Mouse (Mus musculus) kidney, adult 2 months (tissue): ENCODE data around the gene Ehmt2. TPM values are rescaled to one million over a fixed set of nuclear protein-coding genes. Genes with fewer than 3 reads are reported as not detected.

ENCODE experiments used
- DNase-seq: peaks from one replicate; pipeline ENCODE4 v3.0.0; 2021
- H3K27ac ChIP-seq: fragments of 200-500 bp; 2 replicates; pipeline ENCODE4 v1.5.1; 2012; ENCODE audit warnings: low read depth, low read length, control low read depth, inconsistent platforms; ENCODE audit not compliant: insufficient read depth
- H3K27me3 ChIP-seq: fragments of 200-500 bp; replicated peaks from 2 replicates; pipeline ENCODE4 v1.6.1; 2012; ENCODE audit warnings: mild to moderate bottlenecking, moderate library complexity, low read length, inconsistent platforms; ENCODE audit not compliant: control insufficient read depth, insufficient read depth
- H3K36me3 ChIP-seq: fragments of 200-500 bp; 2 replicates; pipeline ENCODE4 v1.6.1; 2012; ENCODE audit warnings: mild to moderate bottlenecking, moderate library complexity, low read length, inconsistent platforms; ENCODE audit not compliant: control insufficient read depth, insufficient read depth
- H3K4me1 ChIP-seq: fragments of 200-500 bp; 2 replicates; pipeline ENCODE4 v1.6.1; 2011; ENCODE audit warnings: low read length; ENCODE audit not compliant: control insufficient read depth, insufficient read depth
- H3K4me3 ChIP-seq: fragments of 200-500 bp; 2 replicates; pipeline ENCODE4 v1.5.1; 2011; ENCODE audit warnings: mild to moderate bottlenecking, low read depth, low read length, control low read depth; ENCODE audit not compliant: insufficient read depth
- CTCF ChIP-seq: fragments of 200-500 bp; conservative IDR thresholded peaks from 2 replicates; pipeline ENCODE4 v1.5.1; 2011; ENCODE audit warnings: low read depth, mild to moderate bottlenecking, control low read depth, low read length, moderate library complexity, mixed read lengths; ENCODE audit not compliant: insufficient read depth, insufficient read length
- POLR2A ChIP-seq: fragments of 200-500 bp; IDR thresholded peaks from one replicate; pipeline ENCODE4 v1.6.1; 2011; ENCODE audit warnings: low read depth, low read length, control low read depth
- WGBS: fragments of 180-500 bp; shearing (Covaris S2); methylation state at CpG from one replicate; pipeline ENCODE4 v1.1.7; 2018; 5-methylcytosine and 5-hydroxymethylcytosine counted together
- polyA plus RNA-seq: library from polyadenylated mRNA; depleted of rRNA; stranded (reverse); fragments of >200 nt; gene quantifications from 2 replicates; pipeline ENCODE4 v1.2.3, GENCODE M21; 2012

Ehmt2 gene
- polyA plus RNA-seq, 1 experiment, result 134 TPM

GRCm38 (mm10) chr17:34910982-34911381, 12.7 kb downstream of the Ehmt2 start:
- Histone ChIP-seq H3K4me3 (no peak overlapping the region), H3K4me1 (peaks cover 4% of the 10 kb centered on the region; the same call in 1 of the 2 replicates), H3K36me3 (peaks cover 3% of the 10 kb centered on the region), H3K27me3 (no peaks in the 10 kb centered on the region), H3K27ac (0 out of 2 replicates have a peak overlapping the region, but pooled peaks have one; percentile 1)
- DNase-seq, result peak; percentile 83
- 51% methylated on average over 10 of the region's 10 CpGs for WGBS
- TF ChIP-seq POLR2A (no peak), CTCF (no peak)

- WGBS, result 23% methylated on average over 5 of the region's 5 CpGs
- Histone ChIP-seq H3K27ac (no peak overlapping the region), H3K27me3 (no peaks in the 10 kb centered on the region), H3K4me3 (no peak overlapping the region), H3K4me1 (peaks cover 4% of the 10 kb centered on the region; the same call in 1 of the 2 replicates), H3K36me3 (peaks cover 3% of the 10 kb centered on the region)
- peak; percentile 87 for DNase-seq
- TF ChIP-seq CTCF (peak; percentile 88), POLR2A (no peak)
Measured at GRCm38 (mm10) chr17:34911945-34912351, 13.7 kb downstream of the Ehmt2 start.

GRCm38 (mm10) chr17:34913930-34914665, 15.8 kb downstream of the Ehmt2 start, which contains the start of gene Slc44a4:
TSS of gene Slc44a4 (plus strand) at chr17:34914466.
- peaks cover 4% of the 10 kb centered on the region; the same call in 1 of the 2 replicates for H3K4me1 ChIP-seq
- TF ChIP-seq POLR2A (no peak), CTCF (no peak)
- H3K36me3 ChIP-seq, result no peaks in the 10 kb centered on the region; the same call in 1 of the 2 replicates
- WGBS, result 35% methylated on average over 18 of the region's 18 CpGs
- H3K4me3 ChIP-seq, result peak within 1 kb of the TSS; percentile 60
- peak within 1 kb of the TSS; percentile 82 for H3K27ac ChIP-seq
- DNase-seq, result peak; percentile 70
- H3K27me3 ChIP-seq, result no peaks in the 10 kb centered on the region

GRCm38 (mm10) chr17:34915410-34915831, 17.2 kb downstream of the Ehmt2 start:
- WGBS, result 12% methylated on average over 11 of the region's 11 CpGs
- Histone ChIP-seq H3K27ac (peak overlapping the region; percentile 82), H3K36me3 (no peaks in the 10 kb centered on the region; the same call in 1 of the 2 replicates), H3K4me1 (peaks cover 4% of the 10 kb centered on the region; the same call in 1 of the 2 replicates), H3K4me3 (peak overlapping the region; percentile 60), H3K27me3 (no peaks in the 10 kb centered on the region)
- TF ChIP-seq POLR2A (no peak), CTCF (peak; percentile 67)
- peak; percentile 92 for DNase-seq

- DNase-seq, result no peak
- Histone ChIP-seq H3K36me3 (no peaks in the 10 kb centered on the region; the same call in 1 of the 2 replicates), H3K4me3 (no peak overlapping the region), H3K27me3 (no peaks in the 10 kb centered on the region), H3K27ac (no peak overlapping the region), H3K4me1 (no peaks in the 10 kb centered on the region; the same call in 1 of the 2 replicates)
- 87% methylated on average over 5 of the region's 5 CpGs for WGBS
- TF ChIP-seq POLR2A, result no peak
- TF ChIP-seq CTCF, result no peak
Measured at GRCm38 (mm10) chr17:34916316-34916715, 18.0 kb downstream of the Ehmt2 start.

- no peaks in the 10 kb centered on the region; the same call in 1 of the 2 replicates for H3K36me3 ChIP-seq
- H3K4me3 ChIP-seq, result no peak overlapping the region
- no peak for DNase-seq
- WGBS, result 78% methylated on average over 9 of the region's 9 CpGs
- H3K27ac ChIP-seq, result no peak overlapping the region
- H3K27me3 ChIP-seq, result no peaks in the 10 kb centered on the region
- TF ChIP-seq POLR2A (no peak), CTCF (no peak)
- H3K4me1 ChIP-seq, result no peaks in the 10 kb centered on the region; the same call in 1 of the 2 replicates
Measured at GRCm38 (mm10) chr17:34917188-34917587, 18.9 kb downstream of the Ehmt2 start.

GRCm38 (mm10) chr17:34922939-34923338, 24.7 kb downstream of the Ehmt2 start:
- whole genome bisulfite sequencing, result 56% methylated on average over 6 of the region's 6 CpGs
- no peak for DNase-seq
- H3K36me3 ChIP-seq, result no peaks in the 10 kb centered on the region; the same call in 1 of the 2 replicates
- no peaks in the 10 kb centered on the region for H3K4me1 ChIP-seq
- H3K27me3 ChIP-seq, result no peaks in the 10 kb centered on the region
- H3K4me3 ChIP-seq, result no peak overlapping the region
- TF ChIP-seq POLR2A (no peak), CTCF (peak; percentile 29)
- H3K27ac ChIP-seq, result no peak overlapping the region
